Mouse (Mus musculus): Measurements from ENCODE around the gene Ms4a6b. TPM values are rescaled to one million over a fixed set of nuclear protein-coding genes. Genes with fewer than 3 reads are reported as not detected.
A peak's percentile ranks its signal among the peaks of the same experiment; 100 is the strongest.
"Not testable (repeated sequence)": the region's sequence is repeated elsewhere in the genome, so short reads cannot be mapped to it uniquely, and the experiment has no call there.

Ms4a6b gene
- 41.7 and 46.9 TPM in 2 replicates for polyA plus RNA-seq (2012; rRNA removed)

GRCm38 (mm10) chr19:11516246-11516645 is at the start of gene Ms4a6b:
Gene Ms4a6b, plus strand, starts transcription at chr19:11516512.
- H3K4me1 ChIP-seq (replicated peaks; ENCODE audit: control insufficient read depth, insufficient read depth, low read length): peaks cover 25% of the 10 kb centered on the region
- H3K36me3 ChIP-seq (ENCODE audit: control insufficient read depth, insufficient read depth, low read length): no peaks in the 10 kb centered on the region
- no peaks in the 10 kb centered on the region for H3K27me3 ChIP-seq (ENCODE audit: control insufficient read depth, insufficient read depth, low read length)
- no peak within 1 kb of the TSS for H3K4me3 ChIP-seq (ENCODE audit: control insufficient read depth, insufficient read depth, low read length)
- TF ChIP-seq CTCF (IDR thresholded peaks at IDR 0.05; ENCODE audit: borderline replicate concordance, control insufficient read depth, extremely low read depth, insufficient read depth, low read length, poor library complexity) (no peak), POLR2A (IDR thresholded peaks at IDR 0.05; ENCODE audit: control insufficient read depth, extremely low read depth, insufficient read depth, low read length, poor library complexity) (no peak)
- DNase-seq: no peak
- H3K27ac ChIP-seq (ENCODE audit: control insufficient read depth, insufficient read depth, low read length): peak within 1 kb of the TSS; percentile 78

GRCm38 (mm10) chr19:11468361-11468760 is 48.0 kb upstream of the Ms4a6b start:
- 70% methylated on average over 1 of the region's 1 CpGs for WGBS
- not testable (repeated sequence) for DNase-seq; H3K27ac ChIP-seq (ENCODE audit: control insufficient read depth, insufficient read depth, low read length); H3K27me3 ChIP-seq (ENCODE audit: control insufficient read depth, insufficient read depth, low read length); H3K36me3 ChIP-seq (ENCODE audit: control insufficient read depth, insufficient read depth, low read length); H3K4me1 ChIP-seq (replicated peaks; ENCODE audit: control insufficient read depth, insufficient read depth, low read length); H3K4me3 ChIP-seq (ENCODE audit: control insufficient read depth, insufficient read depth, low read length)

DNA sequence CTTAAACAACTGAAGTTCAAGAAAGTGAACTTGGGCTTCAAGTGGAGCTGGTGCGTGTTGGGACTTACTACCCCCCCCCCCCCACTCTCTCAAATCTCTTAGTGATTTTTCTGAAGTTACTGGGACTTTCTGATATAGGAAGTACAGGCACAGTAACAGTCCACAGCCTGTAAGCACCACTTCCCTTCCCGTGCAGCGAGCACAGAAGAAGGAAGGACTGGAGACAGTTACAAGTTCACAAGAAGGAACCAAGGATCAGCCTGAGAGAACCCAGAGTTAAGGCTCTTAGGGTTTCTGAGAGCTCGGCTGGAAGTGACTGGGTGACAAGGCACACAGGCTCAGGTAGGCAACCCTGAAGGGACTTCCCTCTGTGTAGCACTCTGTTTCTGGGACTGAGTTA is 47.1 kb upstream of the Ms4a6b start, which contains the start of gene Ms4a6c:
Gene Ms4a6c (plus strand): TSS at position 152 of the 400 bp plus-strand sequence.
- WGBS: 17% methylated on average over 4 of the region's 4 CpGs
- not testable (repeated sequence) for H3K4me1 ChIP-seq (replicated peaks; ENCODE audit: control insufficient read depth, insufficient read depth, low read length); H3K4me3 ChIP-seq (ENCODE audit: control insufficient read depth, insufficient read depth, low read length); DNase-seq; H3K27me3 ChIP-seq (ENCODE audit: control insufficient read depth, insufficient read depth, low read length); H3K36me3 ChIP-seq (ENCODE audit: control insufficient read depth, insufficient read depth, low read length); H3K27ac ChIP-seq (ENCODE audit: control insufficient read depth, insufficient read depth, low read length)

- no peak for TF ChIP-seq CTCF (IDR thresholded peaks at IDR 0.05; ENCODE audit: borderline replicate concordance, control insufficient read depth, extremely low read depth, insufficient read depth, low read length, poor library complexity)
- no peak for TF ChIP-seq POLR2A (IDR thresholded peaks at IDR 0.05; ENCODE audit: control insufficient read depth, extremely low read depth, insufficient read depth, low read length, poor library complexity)
- Histone ChIP-seq H3K4me3 (ENCODE audit: control insufficient read depth, insufficient read depth, low read length) (no peak overlapping the region), H3K4me1 (replicated peaks; ENCODE audit: control insufficient read depth, insufficient read depth, low read length) (peaks cover 5% of the 10 kb centered on the region), H3K36me3 (ENCODE audit: control insufficient read depth, insufficient read depth, low read length) (no peaks in the 10 kb centered on the region), H3K27me3 (ENCODE audit: control insufficient read depth, insufficient read depth, low read length) (no peaks in the 10 kb centered on the region), H3K27ac (ENCODE audit: control insufficient read depth, insufficient read depth, low read length) (no peak overlapping the region)
- 85% methylated on average over 2 of the region's 2 CpGs for WGBS
- no peak for DNase-seq
Observed at GRCm38 (mm10) chr19:11479714-11480113, 36.6 kb upstream of the Ms4a6b start.

DNA sequence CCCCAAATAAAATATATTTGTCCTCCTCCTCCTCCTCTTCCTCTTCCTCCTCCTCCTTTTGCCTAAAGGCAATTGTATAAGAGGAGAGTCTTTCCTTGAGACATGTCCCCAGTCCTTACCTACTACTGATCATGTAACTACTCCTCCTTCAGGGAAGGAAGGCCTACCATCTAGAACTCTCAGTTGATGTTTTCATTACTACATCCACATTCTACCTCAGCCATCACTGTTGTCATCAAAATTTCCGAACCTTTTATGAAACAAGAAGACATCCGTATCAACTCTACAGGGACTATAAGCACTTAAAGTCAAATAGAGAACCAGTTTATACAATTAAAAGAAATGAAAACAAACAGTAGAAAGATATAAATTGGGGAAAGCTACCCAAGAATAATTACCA is 33.6 kb upstream of the Ms4a6b start:
- 95% methylated on average over 2 of the region's 2 CpGs for WGBS
- Histone ChIP-seq H3K36me3 (ENCODE audit: control insufficient read depth, insufficient read depth, low read length) (no peaks in the 10 kb centered on the region), H3K4me3 (ENCODE audit: control insufficient read depth, insufficient read depth, low read length) (no peak overlapping the region), H3K27me3 (ENCODE audit: control insufficient read depth, insufficient read depth, low read length) (no peaks in the 10 kb centered on the region), H3K4me1 (replicated peaks; ENCODE audit: control insufficient read depth, insufficient read depth, low read length) (peaks cover 7% of the 10 kb centered on the region), H3K27ac (ENCODE audit: control insufficient read depth, insufficient read depth, low read length) (no peak overlapping the region)
- TF ChIP-seq POLR2A (IDR thresholded peaks at IDR 0.05; ENCODE audit: control insufficient read depth, extremely low read depth, insufficient read depth, low read length, poor library complexity) (no peak), CTCF (IDR thresholded peaks at IDR 0.05; ENCODE audit: borderline replicate concordance, control insufficient read depth, extremely low read depth, insufficient read depth, low read length, poor library complexity) (no peak)
- no peak for DNase-seq

- no peak for TF ChIP-seq POLR2A (IDR thresholded peaks at IDR 0.05; ENCODE audit: control insufficient read depth, extremely low read depth, insufficient read depth, low read length, poor library complexity)
- H3K36me3 ChIP-seq (ENCODE audit: control insufficient read depth, insufficient read depth, low read length): no peaks in the 10 kb centered on the region
- WGBS: 12% methylated on average over 4 of the region's 4 CpGs
- H3K4me3 ChIP-seq (ENCODE audit: control insufficient read depth, insufficient read depth, low read length): no peak overlapping the region
- H3K27me3 ChIP-seq (ENCODE audit: control insufficient read depth, insufficient read depth, low read length): no peaks in the 10 kb centered on the region
- H3K4me1 ChIP-seq (replicated peaks; ENCODE audit: control insufficient read depth, insufficient read depth, low read length): peaks cover 7% of the 10 kb centered on the region
- DNase-seq: no peak
- H3K27ac ChIP-seq (ENCODE audit: control insufficient read depth, insufficient read depth, low read length): no peak overlapping the region
Observed at GRCm38 (mm10) chr19:11483941-11484340, 32.4 kb upstream of the Ms4a6b start.

DNA sequence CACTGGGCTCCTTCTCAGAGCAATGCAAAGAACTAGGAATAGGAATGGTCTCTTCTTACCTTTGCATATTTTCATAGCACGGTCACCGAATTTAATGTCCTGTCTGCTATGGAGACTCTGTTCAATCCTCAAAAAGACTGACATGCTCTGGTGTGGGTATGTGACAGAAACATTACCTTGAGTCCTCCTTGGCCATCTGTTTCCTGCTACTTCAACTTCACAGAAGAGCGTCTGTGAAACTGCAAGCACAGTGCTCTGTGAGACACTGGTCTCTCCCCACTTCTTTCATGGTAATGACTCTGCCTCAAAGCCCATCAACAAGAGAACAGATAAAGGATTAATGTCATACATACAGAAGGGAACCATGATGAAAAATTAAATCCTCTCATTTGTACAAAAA is 31.9 kb upstream of the Ms4a6b start:
- 5% methylated on average over 3 of the region's 3 CpGs for WGBS
- Histone ChIP-seq H3K27ac (ENCODE audit: control insufficient read depth, insufficient read depth, low read length) (no peak overlapping the region; the same call in 1 of the 2 replicates), H3K4me3 (ENCODE audit: control insufficient read depth, insufficient read depth, low read length) (no peak overlapping the region)

More for the DNA sequence above, 31.9 kb upstream of the Ms4a6b start:
- Histone ChIP-seq H3K36me3 (ENCODE audit: control insufficient read depth, insufficient read depth, low read length) (no peaks in the 10 kb centered on the region), H3K27me3 (ENCODE audit: control insufficient read depth, insufficient read depth, low read length) (no peaks in the 10 kb centered on the region), H3K4me1 (replicated peaks; ENCODE audit: control insufficient read depth, insufficient read depth, low read length) (peaks cover 7% of the 10 kb centered on the region)
- DNase-seq: no peak
- no peak for TF ChIP-seq POLR2A (IDR thresholded peaks at IDR 0.05; ENCODE audit: control insufficient read depth, extremely low read depth, insufficient read depth, low read length, poor library complexity)
- TF ChIP-seq CTCF (IDR thresholded peaks at IDR 0.05; ENCODE audit: borderline replicate concordance, control insufficient read depth, extremely low read depth, insufficient read depth, low read length, poor library complexity): no peak
